ENCODE assay signal across 15 mouse cellular contexts in genomic region chr4:23994261-23994965, GRCm38 (mm10).
A peak's percentile ranks its signal among the peaks of the same experiment; 100 is the strongest.
DNase-seq lines count a peak whose midpoint lies in the region; ATAC-seq lines count a peak whose summit lies in the region.
"Had no signal": no experiment of that assay in that cellular context is flagged by ENCODE, and none has a peak within 500 bp of the region (broad histone marks: within the 10 kb centered on the region; RNA-seq: fewer than 3 reads in every experiment).

No protein-coding gene starts in this region.

- H3K9me3 ChIP-seq in hindbrain, embryonic 11.5 days (ENCODE audit: control insufficient read depth, low read length): no peaks in the 10 kb centered on the region
- H3K9me3 ChIP-seq in midbrain, embryonic 13.5 days: no peaks in the 10 kb centered on the region

- no peak overlapping the region for H3K4me3 ChIP-seq in hindbrain, embryonic 11.5 days (ENCODE audit: low read depth, low read length)
- H3K4me3 ChIP-seq in midbrain, embryonic 13.5 days (replicated peaks): no peak overlapping the region

- intact Hi-C loops in left cerebral cortex, postnatal 14 days (cut with DNase I): no loop called here

- no peak overlapping the region for H3K4me2 ChIP-seq in hindbrain, embryonic 11.5 days (replicated peaks; ENCODE audit: low read depth, low read length)
- H3K4me2 ChIP-seq in midbrain, embryonic 13.5 days (replicated peaks): no peak overlapping the region

- no peaks in the 10 kb centered on the region for H3K27me3 ChIP-seq in hindbrain, embryonic 11.5 days (ENCODE audit: control insufficient read depth, insufficient read depth, low read length)
- no peaks in the 10 kb centered on the region for H3K27me3 ChIP-seq in midbrain, embryonic 13.5 days

- H3K36me3 ChIP-seq in hindbrain, embryonic 11.5 days (ENCODE audit: control insufficient read depth, insufficient read depth, low read length): no peaks in the 10 kb centered on the region
- H3K36me3 ChIP-seq in midbrain, embryonic 13.5 days: no peaks in the 10 kb centered on the region

- H3K9ac ChIP-seq in hindbrain, embryonic 11.5 days (ENCODE audit: low read depth, low read length): no peak overlapping the region
- no peak overlapping the region for H3K9ac ChIP-seq in midbrain, embryonic 13.5 days (replicated peaks)

- 22% methylated on average over 4 of the region's 4 CpGs for WGBS in hindbrain, embryonic 11.5 days
- 8% methylated on average over 4 of the region's 4 CpGs for WGBS in midbrain, embryonic 13.5 days

- H3K27ac ChIP-seq in hindbrain, embryonic 11.5 days (ENCODE audit: low read depth, low read length): peak overlapping the region; percentile 30; the same call in 1 of the 2 replicates
- H3K27ac ChIP-seq in midbrain, embryonic 13.5 days: peak overlapping the region; percentile 69

- H3K4me1 ChIP-seq in hindbrain, embryonic 11.5 days (replicated peaks; ENCODE audit: control insufficient read depth, insufficient read depth, low read length): peaks cover 2% of the 10 kb centered on the region; the same call in 1 of the 2 replicates
- H3K4me1 ChIP-seq in midbrain, embryonic 13.5 days (replicated peaks): peaks cover 11% of the 10 kb centered on the region

- peak; percentile 4 for DNase-seq in brain, adult 2 months (ENCODE audit: low read depth, low spot score)
- peak; percentile 55 for DNase-seq in embryo, embryonic 11 days
- peak; percentile 64 for DNase-seq in hindbrain, embryonic 11.5 days (ENCODE audit: low spot score)
- no peak for DNase-seq in left cerebral cortex, postnatal 14 days (ENCODE audit: low spot score in 2 of 2)
- DNase-seq in urinary bladder, postnatal 14 days (ENCODE audit: low spot score): no peak
- DNase-seq: cerebellum, postnatal 14 days; heart, postnatal 10 days; kidney, postnatal 25 days; layer of hippocampus, postnatal 36 days; lung, adult 18-20 months; thymus, adult 18-20 months had no signal

- peak; percentile 94 for ATAC-seq in hindbrain, embryonic 11.5 days (ENCODE audit: low FRiP score)
- peak; percentile 88 for ATAC-seq in midbrain, embryonic 13.5 days
- no peak for ATAC-seq in erythroid progenitor cell, adult 5-6 weeks (replicated peaks; ENCODE audit: low FRiP score, poor library complexity, severe bottlenecking)
- ATAC-seq: CD4-positive, CD25-positive, alpha-beta regulatory T cell, adult 4 months; intestine, postnatal 0 days had no signal

Comparison
In these comparisons a context has a peak if more than half of its experiments do, and no peak if none do; other contexts are left out.
1. DNase-seq: peak in brain, adult 2 months (single experiment), embryo, embryonic 11 days (single experiment) and hindbrain, embryonic 11.5 days (single experiment); none in left cerebral cortex, postnatal 14 days (0 of 2) and urinary bladder, postnatal 14 days (single experiment).